Mouse (Mus musculus) leukemia stem cell, adult 10-12 weeks (primary cell): ENCODE measurements around the gene Stmnd1. TPM values are rescaled to one million over a fixed set of nuclear protein-coding genes. Genes with fewer than 3 reads are reported as not detected.

ENCODE experiments used
- polyA plus RNA-seq: library from polyadenylated mRNA; stranded (reverse); fragments of >175 nt; gene quantifications from 2 replicates; pipeline ENCODE4 v1.2.3, GENCODE M21; 2012; ENCODE audit warnings: low replicate concordance

The Stmnd1 gene
- polyA plus RNA-seq = not detected in 2 replicates

DNA sequence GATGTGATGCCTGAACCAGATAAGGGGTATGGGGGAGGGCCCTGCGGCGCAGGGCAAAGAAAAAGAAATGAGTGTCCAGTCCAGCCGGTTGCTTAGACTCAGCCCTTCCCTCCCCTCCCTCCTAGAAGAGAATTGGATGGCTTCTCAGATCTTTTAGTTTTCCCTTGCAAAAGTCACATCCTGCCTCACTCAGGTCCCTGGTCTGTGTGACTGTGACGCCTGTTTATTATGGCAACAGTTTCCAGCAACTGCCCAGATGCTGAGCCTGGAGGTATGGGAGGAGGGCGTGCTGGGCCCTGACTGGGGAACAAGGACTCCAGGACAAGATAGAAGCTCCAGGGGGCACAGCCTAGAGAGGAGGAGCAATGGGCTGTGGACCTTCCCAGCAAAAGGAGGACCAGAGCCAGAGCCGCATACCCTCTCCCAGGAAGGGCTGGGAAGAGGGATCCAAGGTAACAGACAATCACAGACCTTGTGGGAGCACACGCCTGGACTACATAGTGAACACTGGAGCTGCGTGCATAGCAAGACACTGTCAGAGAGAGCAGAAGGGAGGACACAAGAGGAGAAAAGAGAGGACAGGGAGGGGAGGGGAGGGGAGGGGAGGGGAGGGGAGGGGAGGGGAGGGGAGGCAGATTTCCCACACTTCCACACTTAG, at the start of gene Stmnd1:
Gene Stmnd1 (plus strand): TSS at position 269 of the 658 bp plus-strand sequence.

Other genes starting within 250 kb of the Stmnd1 start
- not detected in 2 replicates for gene Rbm24, start 144.7 kb downstream of the Stmnd1 start, polyA plus RNA-seq
- 3.0 and 11.7 TPM in 2 replicates for gene Cap2, start 228.1 kb downstream of the Stmnd1 start, polyA plus RNA-seq